Mouse (Mus musculus): Measurements from ENCODE around the gene Hspb8.

DNA sequence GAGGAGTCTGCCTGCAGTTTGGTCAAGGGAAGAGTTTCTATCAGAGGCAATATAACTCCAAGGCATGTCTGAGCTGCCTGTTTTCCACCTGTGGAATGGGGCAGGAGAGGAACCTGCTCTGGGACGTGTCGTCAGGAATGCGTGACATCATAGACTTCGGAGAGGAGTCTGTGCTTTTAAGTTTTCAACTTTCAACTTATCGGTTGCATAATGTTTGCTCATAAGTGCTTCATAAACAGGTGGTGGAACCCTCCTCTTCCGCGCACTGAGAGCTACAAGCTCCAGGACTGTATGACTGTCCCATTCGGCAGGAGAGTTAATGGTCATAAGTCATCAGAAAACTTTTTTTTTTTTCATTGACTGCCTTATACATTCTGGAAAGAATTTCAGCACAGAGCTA lies 1.1 kb upstream of the Hspb8 start:
- TF ChIP-seq CTCF (IDR thresholded peaks at IDR 0.05; ENCODE audit: low read depth) = no peak
- no peak for TF ChIP-seq EP300 (IDR thresholded peaks at IDR 0.05; ENCODE audit: low read depth)
